In genomic region chr6:114141481-114141880, GRCm38 (mm10) we compare ENCODE assay signal across 20 mouse cellular contexts. TPM values are rescaled to one million over a fixed set of nuclear protein-coding genes. Genes with fewer than 3 reads are reported as not detected.
DNase-seq lines count a peak whose midpoint lies in the region; ATAC-seq lines count a peak whose summit lies in the region.
"Had no signal": no experiment of that assay in that cellular context is flagged by ENCODE, and none has a peak within 500 bp of the region (broad histone marks: within the 10 kb centered on the region; RNA-seq: fewer than 3 reads in every experiment).

No protein-coding gene starts in this region.

- 0 out of 2 replicates have a peak, but pooled peaks have one; percentile 42 for ATAC-seq in frontal cortex, adult (ENCODE audit: low TSS enrichment)
- ATAC-seq: activated CD4-positive, CD25-positive, alpha-beta regulatory T cell, adult 4 months; CD4-positive, CD25-positive, alpha-beta regulatory T cell, adult 4 months; Patski had no signal

- no peak for DNase-seq in frontal cortex, postnatal 14 days (ENCODE audit: low spot score in 2 of 2)
- DNase-seq in brain, adult 2 months (ENCODE audit: low read depth, low spot score): peak; percentile 55
- no peak for DNase-seq in adrenal gland, postnatal 25 days
- DNase-seq: adrenal gland, adult 2 months; adrenal gland, adult 8-10 months; adrenal gland, postnatal 10 days; adrenal gland, postnatal 14 days; adrenal gland, postnatal 36 days; B cell, adult 2 months; cerebellum, adult 11 months; cerebellum, adult 11-12 months; cerebellum, adult 18-20 months; cerebellum, adult 2 months; cerebellum, adult 8-10 months had no signal

RNA-seq across cellular contexts. Expression of gene Slc6a11, which starts 10.4 kb away (rescaled TPM):
- total RNA-seq in adrenal gland, postnatal 25 days (2021): 0.18 TPM in 1 of 2 replicates, not detected in the other
- total RNA-seq: CH12.LX, MEL had no signal
